In the genomic region with DNA sequence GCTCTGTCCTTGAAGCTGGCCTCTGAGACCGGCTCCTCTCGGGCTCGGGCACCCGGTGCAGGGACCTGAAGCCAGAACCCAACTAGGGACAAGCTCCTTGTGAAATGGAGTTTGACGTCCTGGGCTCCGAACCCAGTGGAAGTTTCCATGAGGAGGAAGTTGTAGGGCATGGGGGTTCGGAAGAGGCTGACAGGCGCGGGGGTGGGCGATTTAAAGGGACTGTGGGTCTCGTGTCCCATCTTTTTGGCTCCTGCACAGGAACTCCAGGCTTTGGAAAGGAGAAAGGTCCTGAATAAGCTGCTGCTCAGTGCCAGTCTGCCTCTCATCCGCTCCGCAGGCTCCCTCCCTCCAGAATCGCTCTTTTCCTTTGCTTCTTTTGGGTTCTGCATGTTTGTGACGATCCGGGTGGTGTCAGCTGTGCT, we compare ENCODE assay signal across 8 mouse cellular contexts. TPM values are rescaled to one million over a fixed set of nuclear protein-coding genes. Genes with fewer than 3 reads are reported as not detected.
DNase-seq lines count a peak whose midpoint lies in the region.

No protein-coding gene starts in this region.

- H3K36me3 ChIP-seq in limb, embryonic 10.5 days = no peaks in the 10 kb centered on the region

- under 1% methylated on average over 16 of the region's 16 CpGs for WGBS in limb, embryonic 10.5 days

- peaks cover 21% of the 10 kb centered on the region for H3K4me1 ChIP-seq in limb, embryonic 10.5 days

- H3K27ac ChIP-seq in limb, embryonic 10.5 days = peak overlapping the region; percentile 69; the same call in 1 of the 2 replicates

- peak; percentile 55 for DNase-seq in embryo, embryonic 10.5 days (ENCODE audit: low spot score)
- DNase-seq in embryo, embryonic 9.5 days (ENCODE audit: extremely low spot score) = no peak
- peak; percentile 68 for DNase-seq in right cerebral cortex, adult 18-20 months
- no peak for DNase-seq in right cerebral cortex, postnatal 4 days
- DNase-seq in frontal cortex, postnatal 25 days (ENCODE audit: low spot score in 2 of 2) = peak; percentile 36 to 47
- no peak for DNase-seq in limb, embryonic 10.5 days (ENCODE audit: low spot score)
- peak; percentile 28 for DNase-seq in naive thymus-derived CD4-positive, alpha-beta T cell, adult 2 months (ENCODE audit: low read depth)
- DNase-seq in yolk sac, embryonic 10.5 days (ENCODE audit: low spot score) = no peak

- H3K9me3 ChIP-seq in limb, embryonic 10.5 days (replicated peaks) = no peaks in the 10 kb centered on the region

- H3K4me3 ChIP-seq in limb, embryonic 10.5 days = peak overlapping the region; percentile 70

- peaks cover 42% of the 10 kb centered on the region for H3K27me3 ChIP-seq in limb, embryonic 10.5 days (ENCODE audit: low read depth, poor library complexity, severe bottlenecking)

RNA-seq across cellular contexts. Expression of a gene that starts 1.1 kb away (rescaled TPM):
- polyA plus RNA-seq in limb, embryonic 10.5 days (2016; fragmentation: Nextera tagmentation; extraction: Ambion mirVana) = 0.23 and 0.38 TPM in 2 replicates

Comparison
In these comparisons a context has a peak if more than half of its experiments do, and no peak if none do; other contexts are left out.
1. DNase-seq: peak in embryo, embryonic 10.5 days (single experiment), right cerebral cortex, adult 18-20 months (single experiment), frontal cortex, postnatal 25 days (2 of 2) and naive thymus-derived CD4-positive, alpha-beta T cell, adult 2 months (single experiment); none in embryo, embryonic 9.5 days (single experiment), right cerebral cortex, postnatal 4 days (single experiment), limb, embryonic 10.5 days (single experiment) and yolk sac, embryonic 10.5 days (single experiment).